Mouse (Mus musculus) kidney, postnatal 0 days (tissue): ENCODE results near the gene Tmem87b. TPM values are rescaled to one million over a fixed set of nuclear protein-coding genes. Genes with fewer than 3 reads are reported as not detected.

ENCODE experiments used
- ATAC-seq: fragments of 200-750 bp; cut with Nextera tagmentation; replicated peaks from 2 replicates; pipeline ENCODE4 v1.8.0; 2017; ENCODE audit warnings: low read depth, moderate number of reproducible peaks, moderate TSS enrichment, moderate library complexity; ENCODE audit not compliant: low FRiP score
- DNase-seq: peaks from one replicate; pipeline ENCODE4 v3.0.0-alpha.2; 2016; ENCODE audit warnings: low spot score
- H3K27ac ChIP-seq: fragments of 300-500 bp; sonication (generic); 2 replicates; pipeline ENCODE4 v1.5.1; 2014; ENCODE audit warnings: mild to moderate bottlenecking
- H3K27me3 ChIP-seq: fragments of 300-500 bp; sonication (generic); 2 replicates; pipeline ENCODE4 v1.6.1; 2014; ENCODE audit warnings: low read length, mixed read lengths; ENCODE audit not compliant: insufficient read depth
- H3K36me3 ChIP-seq: fragments of 300-500 bp; sonication (generic); 2 replicates; pipeline ENCODE4 v1.6.1; 2014; ENCODE audit warnings: low read length, mixed read lengths; ENCODE audit not compliant: insufficient read depth
- H3K4me1 ChIP-seq: fragments of 300-500 bp; sonication (generic); replicated peaks from 2 replicates; pipeline ENCODE4 v1.6.1; 2014; ENCODE audit warnings: antibody characterized with exemption, low read length, mixed read lengths; ENCODE audit not compliant: insufficient read depth
- H3K4me2 ChIP-seq: fragments of 300-500 bp; sonication (generic); 2 replicates; pipeline ENCODE4 v1.6.1; 2014; ENCODE audit warnings: mild to moderate bottlenecking, low read length, moderate library complexity, mixed read lengths
- H3K4me3 ChIP-seq: fragments of 300-500 bp; sonication (generic); replicated peaks from 2 replicates; pipeline ENCODE4 v1.5.1; 2014; ENCODE audit warnings: low read depth, low read length
- H3K9ac ChIP-seq: fragments of 300-500 bp; sonication (generic); 2 replicates; pipeline ENCODE4 v1.6.1; 2014; ENCODE audit warnings: low read depth, low read length
- H3K9me3 ChIP-seq: fragments of 300-500 bp; sonication (generic); replicated peaks from 2 replicates; pipeline ENCODE4 v1.6.1; 2016; ENCODE audit warnings: low read length, inconsistent platforms, mixed read lengths
- CTCF ChIP-seq: IDR thresholded peaks from 2 replicates; pipeline ENCODE4 v1.5.1; 2016; ENCODE audit warnings: antibody characterized with exemption, low read depth, mild to moderate bottlenecking, moderate library complexity
- WGBS: fragments of 180-500 bp; shearing (Covaris S2); extraction: QIAGEN DNeasy Blood & Tissue Kit; methylation state at CpG from one replicate; pipeline ENCODE4 v1.1.7; 2014; 5-methylcytosine and 5-hydroxymethylcytosine counted together
- polyA plus RNA-seq: library from polyadenylated mRNA; unstranded; fragments of >200 nt; fragmentation: Nextera tagmentation; extraction: Ambion mirVana; gene quantifications from 2 replicates; pipeline ENCODE4 v1.2.1, GENCODE M21; 2015

Tmem87b gene
- polyA plus RNA-seq, 1 experiment from 2014 or later = 33.1 TPM

GRCm38 (mm10) chr2:128816916-128817315, 1.0 kb upstream of the Tmem87b start:
- Histone ChIP-seq H3K27ac (peak overlapping the region; percentile 93; the same call in 1 of the 2 replicates), H3K4me2 (peak overlapping the region; percentile 63), H3K27me3 (no peaks in the 10 kb centered on the region), H3K4me1 (0 out of 2 replicates have a peak, but pooled peaks cover 9% of the 10 kb centered on the region), H3K9ac (no peak overlapping the region), H3K9me3 (no peaks in the 10 kb centered on the region), H3K36me3 (no peaks in the 10 kb centered on the region), H3K4me3 (peak overlapping the region; percentile 94)
- DNase-seq = no peak
- TF ChIP-seq CTCF = no peak
- WGBS = 32% methylated on average over 6 of the region's 6 CpGs
- no peak for ATAC-seq

GRCm38 (mm10) chr2:128817387-128817785, 532 bp upstream of the Tmem87b start:
- H3K4me1 ChIP-seq = 0 out of 2 replicates have a peak, but pooled peaks cover 9% of the 10 kb centered on the region
- H3K27me3 ChIP-seq = no peaks in the 10 kb centered on the region
- no peak overlapping the region for H3K9ac ChIP-seq
- peak overlapping the region; percentile 63 for H3K4me2 ChIP-seq
- ATAC-seq = peak; percentile 49; the same call in 1 of the 2 replicates
- peak; percentile 84 for TF ChIP-seq CTCF
- no peaks in the 10 kb centered on the region for H3K9me3 ChIP-seq
- H3K36me3 ChIP-seq = no peaks in the 10 kb centered on the region
- DNase-seq = peak; percentile 93
- under 1% methylated on average over 7 of the region's 7 CpGs for WGBS
- H3K27ac ChIP-seq = peak overlapping the region; percentile 93
- peak overlapping the region; percentile 94 for H3K4me3 ChIP-seq

DNA sequence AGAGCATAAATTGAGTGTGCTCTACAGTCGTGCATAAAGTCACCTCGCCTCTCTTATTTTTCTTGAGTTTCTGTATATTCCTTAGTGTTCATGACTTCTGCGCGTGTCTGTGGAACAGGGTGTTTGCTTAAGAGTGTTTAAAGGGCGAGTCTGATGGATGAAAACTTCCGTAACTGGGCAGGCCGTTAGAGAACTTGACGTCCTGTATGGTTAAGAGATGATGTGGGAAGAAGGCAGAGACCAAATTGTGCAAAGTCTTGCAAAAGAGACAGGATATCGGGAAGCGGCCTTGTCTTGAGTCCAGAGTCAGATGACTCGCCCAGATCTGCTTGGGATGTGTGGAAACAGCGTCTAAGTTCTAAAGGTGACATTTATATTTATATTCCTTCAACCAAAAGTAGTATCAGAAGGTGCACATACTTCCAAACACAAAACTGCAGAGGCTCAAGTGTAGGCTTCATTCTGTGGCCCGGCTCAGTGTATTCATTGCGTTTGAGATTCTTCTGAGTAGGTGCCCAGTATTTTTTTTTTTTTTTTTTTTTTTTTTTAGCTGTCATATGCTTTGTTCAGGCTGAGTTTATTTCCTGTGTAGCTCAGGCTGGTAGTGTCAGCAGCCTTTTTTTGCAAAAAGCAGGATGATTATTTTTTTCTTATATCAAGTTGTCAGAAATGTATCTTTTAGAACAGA, 1.2 kb downstream of the Tmem87b start:
- H3K27me3 ChIP-seq = no peaks in the 10 kb centered on the region
- ATAC-seq (no peak), DNase-seq (peak; percentile 28)
- peak overlapping the region; percentile 86 for H3K9ac ChIP-seq
- H3K27ac ChIP-seq = peak overlapping the region; percentile 94
- H3K4me3 ChIP-seq = peak overlapping the region; percentile 94
- H3K4me2 ChIP-seq = peak overlapping the region; percentile 85
- no peak for TF ChIP-seq CTCF
- WGBS = 7% methylated on average over 14 of the region's 14 CpGs
- no peaks in the 10 kb centered on the region for H3K9me3 ChIP-seq
- 0 out of 2 replicates have a peak, but pooled peaks cover 9% of the 10 kb centered on the region for H3K4me1 ChIP-seq
- H3K36me3 ChIP-seq = no peaks in the 10 kb centered on the region

DNA sequence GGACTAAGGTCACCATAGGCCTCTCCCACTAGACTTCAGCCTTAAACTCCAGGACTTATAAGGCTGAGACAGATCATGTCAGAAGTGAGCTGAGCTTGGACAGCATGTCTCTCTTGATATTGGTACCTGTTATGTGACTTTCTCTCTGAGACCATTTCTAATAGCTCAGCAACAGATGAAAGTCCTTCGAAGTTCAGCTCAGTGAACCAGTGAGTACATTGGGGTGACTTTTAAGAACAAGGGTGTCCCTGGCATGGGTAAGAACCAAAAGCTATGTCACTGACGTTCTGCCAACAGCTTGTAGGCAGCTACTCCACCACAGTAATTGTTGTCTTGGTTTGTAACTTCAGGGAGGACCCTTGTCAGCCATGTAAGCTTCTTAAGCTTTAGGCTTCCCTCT, 2.7 kb downstream of the Tmem87b start:
- H3K4me1 ChIP-seq = 0 out of 2 replicates have a peak, but pooled peaks cover 9% of the 10 kb centered on the region
- no peak for TF ChIP-seq CTCF
- no peak overlapping the region for H3K9ac ChIP-seq
- no peaks in the 10 kb centered on the region for H3K27me3 ChIP-seq
- DNase-seq (no peak), ATAC-seq (no peak)
- H3K9me3 ChIP-seq = no peaks in the 10 kb centered on the region
- no peak overlapping the region for H3K27ac ChIP-seq
- H3K4me2 ChIP-seq = no peak overlapping the region
- 70% methylated on average over 2 of the region's 2 CpGs for WGBS
- no peak overlapping the region for H3K4me3 ChIP-seq
- no peaks in the 10 kb centered on the region for H3K36me3 ChIP-seq

- H3K9me3 ChIP-seq = no peaks in the 10 kb centered on the region
- 0 out of 2 replicates have a peak, but pooled peaks cover 9% of the 10 kb centered on the region for H3K4me1 ChIP-seq
Observed at GRCm38 (mm10) chr2:128823893-128824292, 6.0 kb downstream of the Tmem87b start.

DNA sequence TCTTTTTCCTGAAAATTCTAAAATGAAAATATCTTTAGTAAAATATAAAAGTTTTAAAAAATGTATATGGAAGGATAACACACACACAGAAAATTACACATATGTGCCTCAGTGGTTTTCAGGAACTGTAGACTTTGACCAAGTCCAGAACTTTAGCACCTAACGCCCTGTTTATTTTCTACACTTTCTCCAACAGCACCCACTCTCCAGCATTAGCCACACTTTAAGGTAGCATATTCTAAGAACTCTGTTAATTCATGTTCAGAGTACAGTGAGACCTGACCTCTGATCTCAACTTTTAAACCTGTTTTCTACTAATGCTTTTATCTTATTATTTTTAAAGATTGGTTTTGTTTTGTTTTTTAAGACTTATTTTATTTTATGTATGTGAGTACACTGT, 9.9 kb downstream of the Tmem87b start:
- Histone ChIP-seq H3K4me1 (no peaks in the 10 kb centered on the region), H3K9me3 (no peaks in the 10 kb centered on the region), H3K9ac (no peak overlapping the region), H3K27me3 (no peaks in the 10 kb centered on the region), H3K27ac (no peak overlapping the region), H3K36me3 (peaks cover 21% of the 10 kb centered on the region), H3K4me2 (no peak overlapping the region), H3K4me3 (no peak overlapping the region)
- DNase-seq (no peak), ATAC-seq (no peak)
- TF ChIP-seq CTCF = no peak
- WGBS = 95% methylated on average over 1 of the region's 1 CpGs

More at GRCm38 (mm10) chr2:128823893-128824292, 6.0 kb downstream of the Tmem87b start:
- TF ChIP-seq CTCF = no peak
- Histone ChIP-seq H3K9ac (no peak overlapping the region), H3K36me3 (no peaks in the 10 kb centered on the region), H3K4me2 (no peak overlapping the region), H3K4me3 (no peak overlapping the region), H3K27ac (no peak overlapping the region), H3K27me3 (no peaks in the 10 kb centered on the region)
- ATAC-seq (no peak), DNase-seq (no peak)
- 83% methylated on average over 5 of the region's 5 CpGs for WGBS
